Mouse (Mus musculus) 3134 (cell line): ENCODE data around the gene Chmp4b.

Source experiments
- DNase-seq: peaks from one replicate; pipeline ENCODE4 v3.0.0-alpha.2; 2011; ENCODE audit warnings: low spot score; ENCODE audit not compliant: insufficient read length; ENCODE audit errors: extremely low read depth

Chmp4b gene

DNA sequence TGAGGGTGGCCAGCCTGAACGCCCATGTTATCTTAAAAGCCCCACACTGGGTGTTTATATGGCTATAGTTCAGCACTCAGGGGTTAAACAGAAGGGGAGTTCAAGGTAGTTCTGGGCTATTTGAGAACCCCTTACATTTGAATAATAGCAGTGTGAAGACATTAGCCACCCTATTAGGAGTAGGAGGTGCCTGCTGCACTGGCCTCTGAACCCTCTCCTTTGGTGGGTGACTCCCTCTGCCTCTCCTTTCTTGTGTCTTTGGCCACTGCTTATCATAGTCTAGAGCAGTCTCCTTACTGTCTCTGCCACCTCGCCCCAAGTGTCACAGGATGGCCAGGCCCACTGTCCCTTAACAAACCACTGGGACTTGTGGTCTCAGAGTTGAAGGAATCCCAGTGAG lies 28.8 kb downstream of the Chmp4b start:
- DNase-seq = no peak

DNA sequence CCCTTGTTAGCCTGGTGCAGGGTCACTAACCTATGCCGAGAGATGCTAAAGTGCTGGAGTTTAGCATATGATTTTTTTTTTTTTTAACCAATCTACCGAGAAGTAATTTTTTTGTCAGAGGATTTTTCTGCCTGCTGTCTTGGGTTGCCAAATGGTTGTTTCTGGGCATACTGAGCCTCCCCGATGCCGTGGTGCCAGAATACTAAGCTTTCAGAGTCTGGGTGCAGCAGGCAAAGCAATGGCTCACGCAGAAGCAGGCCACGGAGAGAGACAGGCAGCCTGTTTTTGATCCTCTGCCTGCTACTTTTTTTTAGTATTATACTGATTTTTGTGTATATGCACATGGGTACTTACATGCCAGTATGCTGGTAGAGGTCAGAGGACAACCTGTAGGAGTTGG lies 29.4 kb downstream of the Chmp4b start:
- DNase-seq = no peak

DNA sequence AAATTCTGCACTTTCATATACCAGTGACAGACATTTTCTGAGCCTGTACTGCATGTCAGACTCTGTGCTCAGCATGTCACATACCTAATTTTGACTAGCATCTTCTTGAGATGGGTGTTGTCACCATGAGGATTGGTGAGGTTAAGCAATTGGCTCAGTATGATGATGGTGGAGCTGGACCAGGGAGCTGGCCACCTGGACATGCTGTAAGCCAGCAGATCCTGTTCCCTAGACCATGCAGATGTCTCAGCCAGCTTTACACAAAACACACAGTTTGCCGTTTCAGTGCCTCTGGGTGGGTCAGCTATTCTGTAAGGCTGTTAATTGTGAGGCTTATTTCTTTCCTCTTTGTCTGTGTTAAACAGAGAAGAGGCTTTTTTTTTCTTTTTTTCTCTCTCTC lies 31.2 kb downstream of the Chmp4b start:
- no peak for DNase-seq

DNA sequence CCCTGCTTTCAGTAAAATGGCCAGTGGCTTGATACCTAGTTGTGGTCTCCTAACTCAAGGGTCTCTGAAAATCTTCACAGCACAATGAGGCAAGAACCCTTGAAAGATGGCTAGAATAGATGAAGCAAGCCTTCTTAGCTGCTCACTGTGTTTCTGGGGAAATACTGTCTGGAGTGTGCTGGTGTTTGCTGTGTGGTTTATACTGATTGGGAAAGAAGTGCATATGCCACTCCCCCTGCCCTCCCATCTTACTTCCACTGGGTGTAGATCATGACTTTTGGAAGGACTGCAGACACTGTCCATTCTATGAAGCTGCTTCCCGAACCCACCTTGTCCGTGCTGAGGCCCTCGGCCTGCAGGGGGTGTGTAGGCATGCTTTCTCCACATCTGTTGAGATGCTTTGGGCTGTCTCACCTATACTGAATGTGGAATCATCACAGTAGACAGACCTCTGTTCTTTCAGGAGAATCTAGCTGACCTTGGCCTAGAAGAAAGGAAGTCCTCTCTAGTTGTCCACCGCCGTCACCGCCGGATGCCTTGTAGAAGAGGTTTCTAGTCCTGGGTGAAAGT lies 33.5 kb downstream of the Chmp4b start:
- DNase-seq = no peak

DNA sequence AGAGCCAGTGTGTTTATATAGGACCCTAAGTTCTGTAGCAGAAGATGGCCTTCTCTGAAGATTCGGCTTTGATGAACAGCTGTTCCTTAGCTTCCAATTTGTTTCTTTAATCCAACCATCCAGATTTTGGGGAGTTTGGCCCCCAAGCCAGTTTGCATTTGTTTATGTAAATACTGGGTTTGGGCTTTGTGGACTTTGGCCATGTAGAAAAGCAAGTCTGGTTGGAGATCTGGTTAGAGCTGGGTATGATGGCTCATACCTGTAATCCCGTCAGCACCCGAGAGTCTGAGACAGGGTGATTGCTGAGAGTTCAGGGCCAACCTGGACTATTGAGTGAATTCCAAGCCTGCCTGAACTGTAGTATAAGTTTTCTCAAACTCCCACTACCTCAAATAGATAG lies 34.3 kb downstream of the Chmp4b start:
- no peak for DNase-seq

DNA sequence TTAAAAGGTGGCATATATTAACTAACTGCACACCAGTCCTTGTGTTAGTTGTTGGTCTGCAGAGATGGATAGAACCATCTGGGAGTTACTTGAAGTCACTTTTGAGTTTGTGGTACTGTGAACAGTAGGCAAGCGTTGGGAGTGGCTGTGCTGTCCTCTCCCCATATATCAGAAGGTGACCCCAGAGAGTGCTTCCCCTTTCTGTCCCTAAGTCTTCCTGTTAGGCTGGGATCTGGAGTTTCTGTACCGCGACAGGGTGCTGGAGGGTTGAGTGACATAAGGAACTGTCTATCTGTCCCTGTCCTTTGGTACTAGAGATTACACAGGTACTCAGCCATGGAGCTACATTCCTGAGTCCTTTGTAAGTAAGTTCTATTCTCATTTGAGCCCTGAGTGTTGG lies 35.3 kb downstream of the Chmp4b start:
- DNase-seq = no peak

DNA sequence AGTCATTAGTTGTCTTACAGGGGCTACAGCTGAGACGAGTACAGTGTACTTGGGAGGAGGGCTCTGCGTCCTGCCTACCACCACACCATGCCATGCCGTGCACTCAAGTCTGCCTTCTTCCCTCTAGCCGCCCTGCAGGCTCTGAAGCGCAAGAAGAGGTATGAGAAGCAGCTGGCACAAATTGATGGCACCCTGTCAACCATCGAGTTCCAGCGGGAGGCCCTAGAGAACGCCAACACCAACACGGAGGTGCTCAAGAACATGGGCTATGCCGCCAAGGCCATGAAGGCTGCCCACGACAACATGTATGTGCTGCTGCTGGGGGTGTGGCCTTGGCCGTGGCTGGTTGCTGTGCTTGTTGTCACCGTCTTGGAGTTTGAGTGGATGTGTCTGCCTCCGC lies 37.9 kb downstream of the Chmp4b start:
- no peak for DNase-seq

DNA sequence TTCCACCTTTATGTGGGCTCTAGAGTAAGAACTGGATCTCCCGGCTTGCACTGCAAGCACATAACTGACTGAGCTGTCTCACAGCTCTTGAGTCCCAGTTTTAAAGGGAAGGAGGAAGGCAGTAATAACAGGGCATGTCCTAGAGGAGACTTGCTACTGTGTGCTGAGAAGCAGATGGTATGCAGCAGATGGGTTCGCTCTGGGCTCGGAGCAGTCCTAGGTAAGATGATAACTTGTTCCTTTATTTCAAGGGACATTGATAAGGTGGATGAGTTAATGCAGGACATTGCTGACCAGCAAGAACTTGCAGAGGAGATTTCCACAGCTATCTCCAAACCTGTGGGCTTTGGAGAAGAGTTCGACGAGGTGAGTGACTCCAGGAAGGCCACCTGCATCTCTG lies 39.5 kb downstream of the Chmp4b start:
- no peak for DNase-seq

DNA sequence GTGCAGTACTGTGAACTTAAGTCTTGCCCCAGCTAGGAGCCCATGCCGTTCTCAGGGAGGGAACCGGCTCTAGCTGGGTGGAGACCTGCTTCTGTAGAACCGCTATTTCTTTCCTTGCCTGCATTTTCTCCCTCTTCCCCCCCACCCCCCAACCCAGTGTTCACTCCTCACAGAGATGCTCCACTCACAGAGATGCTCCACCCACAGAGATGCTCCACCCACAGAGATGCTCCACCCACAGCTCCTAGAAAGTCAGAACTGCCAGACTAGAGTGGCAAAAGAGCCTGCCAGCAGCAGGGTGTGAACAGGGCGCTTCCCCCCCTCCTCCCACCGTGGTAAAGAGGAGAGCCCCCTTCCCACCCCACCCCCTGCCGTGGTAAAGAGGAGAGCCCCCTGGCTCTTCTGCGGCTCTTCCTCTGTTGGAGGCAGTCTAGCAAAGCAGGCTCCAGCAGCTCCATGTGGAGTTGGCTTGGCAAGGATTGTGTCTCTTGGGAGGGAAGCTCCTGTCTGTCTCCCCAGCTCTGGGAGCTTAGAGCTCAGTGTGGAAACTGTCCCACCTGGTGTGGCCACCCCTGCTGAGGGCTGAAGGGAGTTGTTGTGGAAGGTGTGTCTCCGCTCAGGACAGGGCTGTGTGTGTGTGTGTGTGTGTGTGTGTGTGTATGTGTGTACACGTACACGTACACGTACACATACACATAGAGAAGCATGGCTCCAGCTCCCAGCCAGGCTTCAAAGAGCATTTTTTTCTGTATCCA lies 41.9 kb downstream of the Chmp4b start:
- no peak for DNase-seq

DNA sequence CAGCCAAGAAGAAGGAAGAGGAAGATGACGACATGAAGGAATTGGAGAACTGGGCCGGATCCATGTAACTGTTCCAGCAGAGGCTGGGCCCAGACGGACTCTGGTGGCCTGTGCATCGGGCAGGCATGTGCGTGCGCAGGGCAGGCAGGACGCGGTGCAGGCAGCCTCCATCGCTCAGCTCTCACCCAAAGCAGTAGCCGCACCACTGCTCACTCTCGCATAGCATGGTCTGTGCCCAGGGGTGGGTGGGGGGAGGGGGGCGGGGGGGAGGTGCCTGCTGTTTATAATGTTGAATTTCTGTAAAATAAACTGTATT lies 42.4 kb downstream of the Chmp4b start:
- DNase-seq = no peak

DNA sequence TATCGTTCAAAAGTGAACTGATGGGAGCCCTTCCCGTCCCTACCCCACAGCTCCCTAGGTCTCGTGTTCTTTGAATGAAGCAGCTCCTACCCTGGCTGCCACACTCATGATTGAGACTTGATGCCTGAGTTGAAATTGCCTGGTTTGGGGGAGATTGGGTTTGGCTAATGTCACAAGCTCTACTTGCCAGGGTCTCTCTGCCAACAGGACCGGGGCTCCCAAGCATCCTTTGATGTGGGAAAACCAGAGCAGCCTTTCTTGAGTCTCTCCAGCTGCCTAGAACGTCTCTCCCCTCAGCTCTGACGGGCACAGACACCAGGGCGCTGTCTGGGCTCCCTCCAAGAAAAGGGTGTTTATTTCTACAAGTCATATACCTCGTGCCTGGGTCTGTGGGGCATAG lies 44.2 kb downstream of the Chmp4b start:
- no peak for DNase-seq

DNA sequence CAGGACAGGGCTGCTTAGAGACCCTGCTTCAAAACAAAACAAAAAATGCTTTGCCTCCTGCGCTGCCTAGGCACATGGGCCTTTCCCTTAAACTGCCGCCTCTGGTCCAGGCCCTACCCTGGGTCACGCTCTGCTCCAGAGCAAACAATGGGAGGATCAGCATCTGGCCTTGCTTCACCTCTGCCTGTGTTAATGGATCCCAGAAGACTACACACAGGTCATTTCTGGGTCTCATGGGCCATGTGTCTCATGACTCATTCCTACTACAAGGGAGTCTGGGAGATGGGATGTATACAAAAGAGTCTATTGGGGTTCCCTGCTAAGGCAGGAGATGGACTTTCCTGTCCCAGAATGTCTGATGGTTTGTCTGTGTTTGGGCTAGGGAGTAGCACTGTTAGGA lies 45.2 kb downstream of the Chmp4b start:
- no peak for DNase-seq

DNA sequence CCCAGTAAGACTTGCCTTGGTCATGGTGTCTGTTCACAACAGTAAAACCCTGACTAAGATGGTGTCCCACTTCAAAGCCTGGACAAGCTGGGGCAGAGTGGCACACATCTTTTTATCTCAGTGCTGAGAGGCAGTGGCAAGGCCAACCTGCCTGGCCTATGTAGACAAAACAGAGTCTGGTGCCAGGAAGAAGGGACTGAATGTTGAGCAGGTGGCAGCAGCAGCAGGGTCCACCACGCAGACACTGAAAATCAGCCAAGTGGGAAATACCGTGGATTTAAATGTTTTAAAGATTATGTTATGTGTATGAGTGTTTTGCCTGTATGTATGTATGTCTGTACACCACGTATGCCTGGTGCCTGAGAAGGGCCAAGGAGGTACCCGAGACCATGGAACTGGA lies 47.9 kb downstream of the Chmp4b start:
- DNase-seq = no peak

DNA sequence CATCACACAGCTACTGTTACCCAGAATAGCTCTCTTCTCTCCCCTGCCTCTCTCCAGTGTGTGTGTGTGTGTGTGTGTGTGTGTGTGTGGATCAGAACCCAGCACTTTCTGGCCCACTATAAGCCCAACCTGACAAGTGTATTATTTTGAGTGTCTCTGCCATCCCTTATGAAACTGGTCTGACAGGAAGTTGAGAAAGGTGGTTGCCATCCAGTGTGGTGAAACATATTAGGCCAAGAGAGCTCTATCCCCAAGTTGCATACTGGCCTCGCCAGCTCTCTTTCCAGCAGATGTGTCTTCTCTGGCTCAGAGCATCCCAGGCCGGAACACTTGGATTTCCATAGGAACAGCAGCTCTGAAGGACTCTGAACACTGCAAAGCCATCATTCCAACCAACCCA lies 48.7 kb downstream of the Chmp4b start:
- no peak for DNase-seq

DNA sequence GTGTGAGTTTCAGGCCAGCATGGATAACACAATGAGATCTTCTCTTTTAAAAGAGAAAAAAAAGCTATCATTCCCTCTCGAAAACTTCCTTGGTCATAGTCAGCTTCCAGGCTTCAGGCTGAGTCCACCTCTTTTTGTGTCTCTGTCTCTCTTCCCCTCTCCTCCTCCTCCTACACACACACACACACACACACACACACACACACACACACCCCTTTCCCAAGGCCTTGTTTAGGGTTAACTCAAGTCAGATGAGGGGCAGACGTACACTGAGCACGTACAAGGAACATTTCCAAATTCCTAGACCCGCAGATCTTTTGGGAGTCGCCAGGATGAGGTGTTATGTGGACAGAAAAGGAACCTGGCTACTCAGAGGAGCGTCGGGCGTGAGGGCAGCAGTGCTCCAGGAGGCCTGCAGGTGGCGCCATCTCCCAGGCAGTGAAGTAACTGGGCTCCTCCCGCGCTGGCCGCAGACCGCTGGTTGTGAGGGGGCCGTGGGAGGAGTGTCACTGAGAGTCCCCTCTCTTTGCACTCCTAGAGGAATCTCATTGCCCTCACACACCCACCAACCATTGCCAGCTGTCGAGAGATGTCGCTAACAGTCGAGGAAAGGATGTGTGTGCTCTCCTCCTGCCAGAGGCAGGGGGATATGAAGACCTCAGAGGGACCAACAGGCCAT lies 51.3 kb downstream of the Chmp4b start:
- DNase-seq = peak; percentile 58

DNA sequence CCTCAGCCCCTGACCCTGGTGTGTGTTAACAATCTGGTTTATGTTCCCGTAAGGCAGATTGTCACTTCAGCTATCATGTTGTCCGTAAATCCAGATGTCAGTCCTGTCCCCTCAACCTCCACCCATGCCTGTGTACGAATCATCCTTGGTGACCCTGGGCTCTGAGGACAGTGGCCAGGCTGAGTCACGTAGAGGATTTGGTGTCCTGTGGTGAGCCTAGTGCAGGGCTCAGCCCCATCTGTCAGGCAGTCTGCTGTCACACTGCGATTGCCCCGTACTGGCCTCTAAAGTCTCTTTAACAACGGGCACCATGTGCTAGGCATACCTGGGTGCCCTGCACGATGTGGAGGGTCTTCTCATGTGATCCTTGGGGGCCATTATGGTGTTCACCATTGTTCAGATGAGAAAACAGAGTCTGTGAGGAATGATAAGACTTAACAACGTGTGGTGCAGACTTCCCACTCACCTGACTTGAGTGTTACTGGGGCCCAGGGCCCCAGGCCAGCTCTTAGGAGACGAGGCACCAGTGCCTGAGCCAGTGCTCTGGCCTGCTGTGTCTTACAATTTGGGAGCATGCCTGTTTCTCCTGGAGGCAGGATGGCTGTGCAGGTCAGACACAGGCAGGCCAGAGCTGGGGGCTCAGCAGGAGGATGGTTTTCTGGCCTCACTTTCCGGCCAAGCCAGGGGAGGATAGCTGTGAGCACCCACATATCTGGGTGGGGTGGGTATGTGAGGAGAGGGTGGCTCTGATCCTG lies 55.2 kb downstream of the Chmp4b start:
- no peak for DNase-seq

DNA sequence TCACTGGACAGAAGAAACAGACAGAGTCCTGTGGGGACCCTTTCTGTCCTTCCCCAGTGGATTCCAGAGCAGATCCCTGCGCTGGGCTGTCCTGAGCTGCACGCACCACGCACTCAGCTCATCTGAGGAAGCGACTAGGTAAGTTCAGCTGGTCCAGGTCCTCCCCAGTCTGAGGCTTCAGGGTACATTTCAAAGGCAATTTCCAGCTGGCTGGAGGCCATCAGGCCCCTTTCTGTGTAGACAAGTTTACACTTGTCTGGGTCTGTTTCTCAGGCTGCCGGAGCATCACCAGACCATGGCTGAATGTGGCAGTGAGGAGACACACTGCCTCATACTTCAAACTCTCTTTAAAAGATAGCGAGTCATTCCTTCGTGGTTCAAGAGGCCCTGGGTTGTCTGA lies 55.8 kb downstream of the Chmp4b start:
- DNase-seq = no peak

DNA sequence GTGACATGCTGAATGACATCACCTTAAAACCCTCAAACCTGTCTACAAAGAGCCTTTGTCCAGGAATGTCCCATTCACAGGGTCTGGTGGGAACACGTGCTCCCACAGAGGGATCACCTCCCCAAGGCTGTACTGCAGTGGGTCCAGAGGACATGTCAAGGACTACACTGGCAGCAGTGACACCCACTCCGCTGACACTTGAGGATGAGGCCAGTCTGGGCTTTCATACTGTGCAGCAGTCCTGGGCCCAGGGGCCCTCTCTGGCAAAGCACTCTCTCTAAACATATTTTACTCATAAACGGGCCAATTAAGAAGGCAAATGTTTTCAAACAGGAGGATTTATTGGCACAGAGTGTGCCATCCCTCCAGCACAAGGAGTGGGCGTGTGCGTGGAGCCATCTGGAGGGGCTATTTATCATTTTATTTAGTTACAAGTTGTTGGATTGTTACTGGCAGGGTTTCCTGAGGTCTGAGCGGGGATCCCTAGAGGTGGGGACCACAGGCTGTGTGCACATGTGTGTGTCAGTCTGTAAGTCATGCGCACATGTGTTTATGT lies 56.4 kb downstream of the Chmp4b start:
- DNase-seq = no peak

DNA sequence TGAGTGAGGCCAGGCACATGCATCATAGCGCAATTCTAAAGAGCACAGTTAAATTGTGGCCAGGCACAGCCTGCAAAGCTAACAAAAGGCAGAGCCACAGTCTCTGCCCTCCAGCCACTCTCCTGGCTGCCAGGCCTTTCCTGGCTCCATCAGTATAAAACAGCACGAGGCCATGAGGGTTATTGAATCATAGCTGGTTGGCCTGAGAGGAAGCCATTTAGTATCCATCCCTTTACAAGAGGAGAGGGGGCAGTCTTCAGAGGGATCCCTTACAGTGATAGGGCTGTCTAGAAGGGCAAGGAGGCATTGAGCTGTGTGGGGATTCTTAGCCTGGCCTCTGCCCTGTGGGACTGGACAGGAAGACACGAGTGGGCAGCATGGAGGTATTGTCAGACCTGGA lies 60.2 kb downstream of the Chmp4b start:
- no peak for DNase-seq

DNA sequence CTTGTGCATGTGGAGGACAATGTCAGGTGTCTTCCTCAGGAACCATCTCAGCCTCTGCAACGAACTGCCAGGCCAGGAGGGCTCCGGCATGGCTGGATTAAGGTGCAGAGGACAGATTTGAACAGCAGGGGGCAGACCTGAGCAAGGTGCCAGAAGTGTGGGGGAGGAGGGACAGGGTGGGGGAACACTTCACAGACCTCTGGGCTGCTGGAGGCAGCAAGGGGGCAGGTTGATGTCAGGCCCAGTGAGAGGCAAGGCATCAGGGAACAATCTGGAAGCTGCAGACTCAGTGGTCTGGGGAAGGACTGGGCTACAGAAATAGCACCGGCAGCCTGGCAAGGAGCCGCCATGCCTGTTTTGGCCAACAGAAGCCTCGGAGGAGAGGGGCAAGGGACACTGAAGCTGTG lies 60.8 kb downstream of the Chmp4b start:
- DNase-seq = peak; percentile 39

DNA sequence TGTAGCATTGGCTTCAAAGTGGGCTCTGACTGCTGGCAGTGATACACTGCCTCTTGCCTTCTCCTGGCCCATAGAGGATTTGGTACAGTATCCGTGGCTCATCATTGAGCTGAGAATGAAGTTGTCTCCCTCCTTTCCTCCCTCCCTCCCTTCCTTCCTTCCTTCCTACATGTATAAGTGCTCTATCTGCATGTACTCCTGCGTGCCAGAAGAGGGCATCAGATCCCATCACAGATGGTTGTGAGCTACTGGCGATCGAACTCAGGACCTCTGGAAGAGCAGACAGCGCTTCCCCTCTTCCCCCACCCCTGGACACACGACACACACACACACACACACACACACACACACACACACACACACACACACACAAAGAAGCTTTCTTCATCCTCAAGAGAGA lies 61.6 kb downstream of the Chmp4b start:
- peak; percentile 35 for DNase-seq
